Mouse (Mus musculus): ENCODE data around the gene Tmem150a. TPM values are rescaled to one million over a fixed set of nuclear protein-coding genes. Genes with fewer than 3 reads are reported as not detected.

The Tmem150a gene
- total RNA-seq, 2 experiments from 2014 or later, result 18.0 to 21.1 TPM

- peak; percentile 87 for DNase-seq (ENCODE audit: low spot score)
- intact Hi-C loops (cut with DNase I), result no loop called here
These were observed 34.9 kb downstream of the Tmem150a start, which contains the start of gene Vamp8 for GRCm38 (mm10) chr6:72389941-72390771. Gene Vamp8, minus strand, starts transcription at chr6:72390703.

GRCm38 (mm10) chr6:72390795-72391521 lies 35.7 kb downstream of the Tmem150a start:
- DNase-seq (ENCODE audit: low spot score), result peak; percentile 69
- intact Hi-C loops (cut with DNase I), result no loop called here

- intact Hi-C loops (cut with DNase I), result no loop called here
These were observed 37.1 kb downstream of the Tmem150a start for GRCm38 (mm10) chr6:72392341-72392740.

GRCm38 (mm10) chr6:72396837-72397251 lies 41.6 kb downstream of the Tmem150a start:
- DNase-seq (ENCODE audit: low spot score), result no peak
- intact Hi-C loops (cut with DNase I), result no loop called here

More at GRCm38 (mm10) chr6:72392341-72392740, 37.1 kb downstream of the Tmem150a start:
- DNase-seq (ENCODE audit: low spot score), result no peak

GRCm38 (mm10) chr6:72399967-72400366 lies 44.7 kb downstream of the Tmem150a start:
- DNase-seq (ENCODE audit: low spot score), result no peak
- intact Hi-C loops (cut with DNase I), result no loop called here

- peak; percentile 49 for DNase-seq (ENCODE audit: low spot score)
- intact Hi-C loops (cut with DNase I), result no loop called here
These were observed 46.6 kb downstream of the Tmem150a start for GRCm38 (mm10) chr6:72401875-72402274.

- intact Hi-C loops (cut with DNase I), result loop anchor here (5.0 kb wide), 2 partner anchors 123 to 218 kb away; no protein-coding TSS in a partner anchor
- no peak for DNase-seq (ENCODE audit: low spot score)
These were observed 50.1 kb downstream of the Tmem150a start for GRCm38 (mm10) chr6:72405356-72405755.

GRCm38 (mm10) chr6:72407119-72407518 lies 51.9 kb downstream of the Tmem150a start:
- DNase-seq (ENCODE audit: low spot score), result peak; percentile 44

More at GRCm38 (mm10) chr6:72407119-72407518, 51.9 kb downstream of the Tmem150a start:
- intact Hi-C loops (cut with DNase I), result loop anchor here (2.0 to 5.0 kb wide), 3 partner anchors 44 to 220 kb away; no protein-coding TSS in a partner anchor

Other genes with a start within 250 kb of the Tmem150a start
- gene Atoh8, start 119.9 kb upstream of the Tmem150a start, total RNA-seq (2021), result 10 to 100 TPM in 1 of 2 experiments, 1 to 10 TPM in 1; 6.1 to 12.4 TPM
- under 1 TPM in 1 of 2 experiments, not detected in 1; 0.45 TPM for gene Sftpb, start 50.8 kb upstream of the Tmem150a start, total RNA-seq (2021)
- 10 to 100 TPM; 15.7 to 16.6 TPM for gene Usp39, start 10.3 kb upstream of the Tmem150a start, total RNA-seq (2021)
- 10 to 100 TPM in 1 of 2 experiments, 1 to 10 TPM in 1; 9.4 to 10.1 TPM for gene 0610030E20Rik, start 8.1 kb upstream of the Tmem150a start, total RNA-seq (2021)
- gene Rnf181, start 11.5 kb downstream of the Tmem150a start, total RNA-seq (2021), result 10 to 100 TPM; 33.9 to 41.2 TPM
- 10 to 100 TPM; 56.3 to 59.6 TPM for gene Vamp5, start 25.0 kb downstream of the Tmem150a start, total RNA-seq (2021)
- 10 to 100 TPM; 72.2 to 74.1 TPM for gene Vamp8, start 35.3 kb downstream of the Tmem150a start, total RNA-seq (2021)
- gene Ggcx, start 58.9 kb downstream of the Tmem150a start, total RNA-seq (2021), result 10 to 100 TPM; 33.3 to 35.0 TPM
- 100 to 1,000 TPM; 106 to 141 TPM for gene Mat2a, start 84.1 kb downstream of the Tmem150a start, total RNA-seq (2021)
- not detected for gene Sh2d6, start 166.3 kb downstream of the Tmem150a start, total RNA-seq (2021)
- 1 to 10 TPM; 6.5 to 8.7 TPM for gene Capg, start 188.9 kb downstream of the Tmem150a start, total RNA-seq (2021)
- gene Elmod3, start 243.0 kb downstream of the Tmem150a start, total RNA-seq (2021), result 10 to 100 TPM; 11.3 to 19.8 TPM
- gene Retsat, start 243.0 kb downstream of the Tmem150a start, total RNA-seq (2021), result 100 to 1,000 TPM; 155 to 157 TPM

Data from heart, postnatal 25 days (tissue).